Mouse (Mus musculus): ENCODE data around the gene Gm28557.

DNA sequence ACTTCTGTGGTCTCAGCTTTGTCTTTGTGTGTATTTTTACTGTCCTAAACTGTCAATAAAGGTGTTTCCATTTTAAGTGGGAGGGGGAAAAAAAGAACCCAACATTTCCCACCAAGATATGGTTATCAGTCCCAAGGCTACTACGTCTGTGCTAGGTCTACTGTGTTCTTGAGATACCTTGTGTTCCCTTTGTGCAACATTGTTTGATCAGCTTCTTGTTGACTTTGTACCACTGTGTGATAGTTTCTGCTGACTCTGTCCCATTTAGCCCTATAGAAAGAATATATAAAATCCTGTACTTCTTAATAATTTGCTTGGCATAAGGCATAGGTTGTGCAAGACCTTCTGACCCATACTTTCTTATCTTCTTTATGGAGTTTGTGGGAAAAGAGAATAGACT is 18.2 kb downstream of the Gm28557 start:
- TF ChIP-seq CTCF (IDR thresholded peaks at IDR 0.05; ENCODE audit: low read depth) (no peak), EP300 (IDR thresholded peaks at IDR 0.05; ENCODE audit: low read depth) (no peak)

All from heart, postnatal 0 days (tissue).